Mouse (Mus musculus) embryonic facial prominence, embryonic 14.5 days (tissue): ENCODE data around the gene Bag1. TPM values are rescaled to one million over a fixed set of nuclear protein-coding genes. Genes with fewer than 3 reads are reported as not detected.
"Not testable (repeated sequence)": the region's sequence is repeated elsewhere in the genome, so short reads cannot be mapped to it uniquely, and the experiment has no call there.

Source experiments
- ATAC-seq: fragments of 200-750 bp; cut with Nextera tagmentation; 2 replicates; pipeline ENCODE4 v1.8.0; 2017; ENCODE audit warnings: low read depth, moderate number of reproducible peaks, moderate TSS enrichment
- DNase-seq: peaks from one replicate; pipeline ENCODE4 v3.0.0-alpha.2; 2015; ENCODE audit warnings: low spot score
- H3K27ac ChIP-seq: fragments of 300-500 bp; sonication (generic); replicated peaks from 2 replicates; pipeline ENCODE4 v1.5.1; 2014; ENCODE audit warnings: low read depth, mild to moderate bottlenecking, low read length, moderate library complexity
- H3K27me3 ChIP-seq: fragments of 300-500 bp; sonication (generic); replicated peaks from 2 replicates; pipeline ENCODE4 v1.6.1; 2014; ENCODE audit warnings: low read length; ENCODE audit not compliant: control insufficient read depth, insufficient read depth
- H3K36me3 ChIP-seq: fragments of 300-500 bp; sonication (generic); 2 replicates; pipeline ENCODE4 v1.6.1; 2014; ENCODE audit warnings: low read length, mixed read lengths; ENCODE audit not compliant: control insufficient read depth, insufficient read depth
- H3K4me1 ChIP-seq: fragments of 300-500 bp; sonication (generic); 2 replicates; pipeline ENCODE4 v1.6.1; 2014; ENCODE audit warnings: antibody characterized with exemption, low read length; ENCODE audit not compliant: control insufficient read depth, insufficient read depth
- H3K4me2 ChIP-seq: fragments of 300-500 bp; sonication (generic); 2 replicates; pipeline ENCODE4 v1.6.1; 2014; ENCODE audit warnings: low read depth, mild to moderate bottlenecking, low read length, moderate library complexity, mixed read lengths
- H3K4me3 ChIP-seq: fragments of 300-500 bp; sonication (generic); 2 replicates; pipeline ENCODE4 v1.5.1; 2014; ENCODE audit warnings: low read depth, mild to moderate bottlenecking, low read length
- H3K9ac ChIP-seq: fragments of 300-500 bp; sonication (generic); 2 replicates; pipeline ENCODE4 v1.6.1; 2014; ENCODE audit warnings: low read depth, mild to moderate bottlenecking, low read length, moderate library complexity, mixed read lengths
- H3K9me3 ChIP-seq: fragments of 300-500 bp; sonication (generic); 2 replicates; pipeline ENCODE4 v1.6.1; 2016; ENCODE audit warnings: low read length; ENCODE audit not compliant: control insufficient read depth
- WGBS: fragments of 180-500 bp; shearing (Covaris S2); extraction: QIAGEN DNeasy Blood & Tissue Kit; methylation state at CpG from one replicate; pipeline ENCODE4 v1.1.7; 2014; 5-methylcytosine and 5-hydroxymethylcytosine counted together
- polyA plus RNA-seq: library from polyadenylated mRNA; unstranded; fragments of >200 nt; fragmentation: Nextera tagmentation; extraction: Ambion mirVana; gene quantifications from 2 replicates; pipeline ENCODE4 v1.2.1, GENCODE M21; 2014

Bag1 gene
- polyA plus RNA-seq, 1 experiment from 2014 or later, result 240 TPM

DNA sequence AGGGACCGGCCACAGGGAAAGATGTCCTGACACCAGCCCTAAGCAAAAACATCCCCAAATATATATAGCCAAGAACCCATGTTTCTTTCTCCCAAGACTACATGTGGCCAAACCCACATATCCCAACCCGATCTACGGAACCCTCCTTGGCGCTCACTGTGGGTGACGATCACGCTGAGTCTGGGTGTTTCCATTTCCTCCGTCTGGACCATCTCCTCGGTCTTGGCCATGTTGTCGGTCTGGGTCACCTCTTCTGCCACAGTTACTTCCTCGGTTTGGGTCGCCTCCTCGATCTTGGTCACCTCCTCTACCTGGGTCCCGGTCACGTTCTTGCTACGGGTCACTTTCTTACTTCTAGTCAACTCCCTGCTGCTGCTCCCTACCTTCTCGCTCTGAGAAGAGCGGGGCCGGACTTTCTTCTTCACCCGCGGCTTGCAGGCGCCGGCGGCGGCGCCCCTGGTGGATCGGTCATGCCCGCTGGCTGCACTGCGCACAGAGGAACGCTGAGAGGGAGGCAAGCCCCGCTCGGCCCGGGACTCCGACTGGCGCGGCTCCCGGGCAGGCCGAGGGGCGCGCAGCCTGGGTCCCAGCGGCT lies 432 bp downstream of the Bag1 start:
- peak overlapping the region; percentile 74 for H3K4me2 ChIP-seq
- ATAC-seq (peak; percentile 4; the same call in 1 of the 2 replicates), DNase-seq (peak; percentile 19)
- H3K27ac ChIP-seq, result peak overlapping the region; percentile 83
- no peaks in the 10 kb centered on the region for H3K9me3 ChIP-seq
- H3K4me1 ChIP-seq, result peaks cover 17% of the 10 kb centered on the region
- H3K27me3 ChIP-seq, result no peaks in the 10 kb centered on the region
- H3K4me3 ChIP-seq, result peak overlapping the region; percentile 96
- H3K9ac ChIP-seq, result peak overlapping the region; percentile 94
- under 1% methylated on average over 27 of the region's 40 CpGs for WGBS
- H3K36me3 ChIP-seq, result peaks cover 59% of the 10 kb centered on the region

DNA sequence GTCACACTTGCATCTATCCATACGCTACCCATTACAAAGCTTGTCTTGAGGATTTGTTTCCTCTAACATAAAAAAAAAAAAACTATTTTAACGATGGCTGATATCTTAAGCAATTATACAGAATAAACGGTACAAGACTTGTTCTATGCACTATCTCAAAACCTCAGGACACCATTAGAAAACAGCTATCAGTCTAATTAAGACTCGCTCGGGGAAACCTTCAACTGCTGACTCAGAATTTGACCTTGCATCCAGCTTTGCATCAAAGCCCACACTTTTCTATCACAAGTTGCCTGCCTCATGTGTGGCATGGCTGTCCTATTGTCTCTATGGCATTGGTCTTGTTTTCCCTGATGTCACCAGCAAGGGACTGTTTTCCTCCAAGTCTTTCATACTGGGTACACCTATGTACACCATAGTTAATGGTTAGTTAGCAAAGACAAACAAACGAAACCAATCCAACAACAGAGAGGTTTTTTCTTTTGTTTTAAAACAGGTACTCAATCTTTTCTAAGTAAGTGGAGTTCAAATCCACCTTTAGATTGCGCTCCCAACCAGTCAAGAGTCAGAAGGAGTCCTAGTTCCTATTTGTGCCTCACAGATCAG lies 1.5 kb downstream of the Bag1 start:
- Histone ChIP-seq H3K4me1 (peaks cover 17% of the 10 kb centered on the region), H3K4me2 (peak overlapping the region; percentile 74), H3K9me3 (no peaks in the 10 kb centered on the region), H3K36me3 (peaks cover 60% of the 10 kb centered on the region), H3K27ac (no peak overlapping the region; the same call in 1 of the 2 replicates), H3K27me3 (no peaks in the 10 kb centered on the region), H3K9ac (peak overlapping the region; percentile 94), H3K4me3 (peak overlapping the region; percentile 96)
- ATAC-seq (no peak), DNase-seq (no peak)
- 83% methylated on average over 7 of the region's 7 CpGs for WGBS

DNA sequence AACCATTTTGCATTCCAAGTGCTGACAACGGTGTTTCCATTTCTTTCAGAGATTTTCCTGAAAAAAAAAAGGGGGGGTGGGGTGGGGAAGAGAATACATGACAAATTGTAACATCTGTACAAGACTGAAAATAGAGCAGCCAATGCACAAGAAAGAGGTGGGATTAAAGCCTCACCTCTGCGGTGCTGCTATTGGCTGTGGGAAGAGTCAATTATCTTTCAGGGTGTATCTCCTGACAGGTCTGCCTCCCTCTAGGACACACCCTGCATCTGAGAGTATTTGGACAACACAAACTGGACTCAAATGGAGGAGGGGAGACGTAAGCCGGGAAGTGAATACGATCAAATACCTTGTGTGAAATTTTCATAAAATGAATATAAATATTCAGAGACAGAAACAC lies 4.4 kb downstream of the Bag1 start:
- no peak for DNase-seq
- peaks cover 73% of the 10 kb centered on the region for H3K36me3 ChIP-seq
- H3K9ac ChIP-seq, result no peak overlapping the region
- 96% methylated on average over 5 of the region's 5 CpGs for WGBS
- H3K27ac ChIP-seq, result no peak overlapping the region
- no peak overlapping the region for H3K4me2 ChIP-seq
- H3K4me1 ChIP-seq, result peaks cover 8% of the 10 kb centered on the region
- ATAC-seq, result no peak
- no peak overlapping the region for H3K4me3 ChIP-seq
- no peaks in the 10 kb centered on the region for H3K27me3 ChIP-seq
- H3K9me3 ChIP-seq, result 0 out of 2 replicates have a peak, but pooled peaks cover 5% of the 10 kb centered on the region

- Histone ChIP-seq H3K4me2 (no peak overlapping the region), H3K27ac (no peak overlapping the region), H3K9me3 (0 out of 2 replicates have a peak, but pooled peaks cover 5% of the 10 kb centered on the region), H3K9ac (no peak overlapping the region), H3K4me3 (no peak overlapping the region), H3K4me1 (no peaks in the 10 kb centered on the region), H3K36me3 (peaks cover 90% of the 10 kb centered on the region), H3K27me3 (no peaks in the 10 kb centered on the region)
- ATAC-seq, result no peak
- 94% methylated on average over 5 of the region's 5 CpGs for WGBS
- no peak for DNase-seq
Observed at GRCm38 (mm10) chr4:40938793-40939192, 9.3 kb downstream of the Bag1 start.

- 89% methylated on average over 9 of the region's 9 CpGs for WGBS
- no peak overlapping the region; the same call in 1 of the 2 replicates for H3K27ac ChIP-seq
- H3K9ac ChIP-seq, result no peak overlapping the region
- 0 out of 2 replicates have a peak, but pooled peaks cover 5% of the 10 kb centered on the region for H3K9me3 ChIP-seq
- H3K36me3 ChIP-seq, result peaks cover 86% of the 10 kb centered on the region
- ATAC-seq (peak; percentile 53; the same call in 1 of the 2 replicates), DNase-seq (peak; percentile 35)
- H3K4me2 ChIP-seq, result no peak overlapping the region
- no peak overlapping the region for H3K4me3 ChIP-seq
- no peaks in the 10 kb centered on the region for H3K4me1 ChIP-seq
- no peaks in the 10 kb centered on the region for H3K27me3 ChIP-seq
Observed at GRCm38 (mm10) chr4:40936175-40936839, 11.8 kb downstream of the Bag1 start.

DNA sequence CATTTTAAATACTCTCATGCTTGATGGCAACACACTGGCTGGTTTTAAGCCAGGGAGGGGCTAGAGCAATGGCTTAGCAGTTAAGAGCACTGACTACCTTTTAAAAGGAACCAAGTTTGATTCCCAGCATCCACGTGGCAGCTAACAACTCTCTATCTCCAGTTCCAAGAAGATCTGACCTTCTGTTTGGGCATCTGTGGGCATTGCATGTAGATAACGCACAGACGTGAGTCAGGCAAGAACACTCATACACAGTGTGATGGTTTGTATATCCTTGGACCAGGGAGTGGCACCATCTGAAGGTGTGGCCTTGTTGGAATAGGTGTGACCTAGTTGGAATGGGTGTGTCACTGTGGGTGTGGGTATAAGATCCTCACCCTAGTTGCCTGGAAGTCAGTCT lies 13.7 kb downstream of the Bag1 start:
- not testable (repeated sequence) for H3K4me2 ChIP-seq, H3K9me3 ChIP-seq, ATAC-seq, H3K27me3 ChIP-seq, DNase-seq, H3K4me3 ChIP-seq, H3K4me1 ChIP-seq, H3K9ac ChIP-seq, H3K27ac ChIP-seq
- H3K36me3 ChIP-seq, result peaks cover 67% of the 10 kb centered on the region
- 90% methylated on average over 3 of the region's 3 CpGs for WGBS

GRCm38 (mm10) chr4:40933694-40934093 lies 14.4 kb downstream of the Bag1 start:
- no peaks in the 10 kb centered on the region for H3K4me1 ChIP-seq
- no peak overlapping the region for H3K27ac ChIP-seq
- 86% methylated on average over 5 of the region's 5 CpGs for WGBS
- peaks cover 60% of the 10 kb centered on the region for H3K36me3 ChIP-seq
- H3K9me3 ChIP-seq, result no peaks in the 10 kb centered on the region
- no peak overlapping the region for H3K4me3 ChIP-seq
- H3K4me2 ChIP-seq, result no peak overlapping the region
- ATAC-seq (no peak), DNase-seq (no peak)
- H3K27me3 ChIP-seq, result no peaks in the 10 kb centered on the region
- no peak overlapping the region for H3K9ac ChIP-seq

DNA sequence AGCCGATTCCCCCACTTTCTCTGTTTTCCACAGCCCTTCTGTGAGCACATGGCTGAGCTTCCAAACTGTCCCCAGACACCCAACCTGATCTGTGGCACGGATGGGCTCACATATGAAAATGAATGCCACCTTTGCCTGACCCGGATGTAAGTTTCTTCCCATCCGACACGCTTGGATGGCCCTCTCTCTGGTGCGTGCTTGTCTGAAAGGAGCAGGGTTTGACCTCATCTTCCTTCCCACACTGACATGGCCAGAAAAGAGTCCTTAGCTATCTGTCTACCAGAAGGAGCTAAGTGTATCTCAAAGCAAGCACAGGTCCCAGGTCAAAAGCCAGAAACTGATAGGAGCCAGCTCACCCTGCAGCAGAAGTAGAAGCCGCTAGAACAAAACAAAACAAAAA lies 19.0 kb downstream of the Bag1 start:
- no peaks in the 10 kb centered on the region for H3K9me3 ChIP-seq
- no peak overlapping the region for H3K4me2 ChIP-seq
- H3K9ac ChIP-seq, result no peak overlapping the region
- ATAC-seq, result no peak
- H3K4me1 ChIP-seq, result no peaks in the 10 kb centered on the region
- H3K4me3 ChIP-seq, result no peak overlapping the region
- H3K27me3 ChIP-seq, result no peaks in the 10 kb centered on the region
- DNase-seq, result no peak
- no peak overlapping the region for H3K27ac ChIP-seq
- WGBS, result 77% methylated on average over 7 of the region's 7 CpGs
- H3K36me3 ChIP-seq, result peaks cover 24% of the 10 kb centered on the region
